Mouse (Mus musculus): Measurements from ENCODE around the gene Actn1.
A peak's percentile ranks its signal among the peaks of the same experiment; 100 is the strongest.

The Actn1 gene

GRCm38 (mm10) chr12:80259216-80260055, 735 bp downstream of the Actn1 start:
- peak; percentile 55 to 59 for DNase-seq

GRCm38 (mm10) chr12:80258520-80259215, 1.5 kb downstream of the Actn1 start:
- DNase-seq: no peak

GRCm38 (mm10) chr12:80251978-80252377, 8.2 kb downstream of the Actn1 start:
- DNase-seq: no peak

- no peak for DNase-seq
Observed at GRCm38 (mm10) chr12:80251554-80251953, 8.6 kb downstream of the Actn1 start.

- no peak for DNase-seq
Observed at GRCm38 (mm10) chr12:80249539-80249938, 10.6 kb downstream of the Actn1 start.

GRCm38 (mm10) chr12:80247067-80247466, 13.1 kb downstream of the Actn1 start:
- no peak for DNase-seq

GRCm38 (mm10) chr12:80246505-80246904, 13.7 kb downstream of the Actn1 start:
- DNase-seq: no peak

GRCm38 (mm10) chr12:80244755-80245154, 15.4 kb downstream of the Actn1 start:
- no peak for DNase-seq

GRCm38 (mm10) chr12:80244127-80244526, 16.0 kb downstream of the Actn1 start:
- DNase-seq: no peak

GRCm38 (mm10) chr12:80243335-80243734, 16.8 kb downstream of the Actn1 start:
- DNase-seq: no peak

- no peak for DNase-seq
Observed at GRCm38 (mm10) chr12:80239445-80239844, 20.7 kb downstream of the Actn1 start.

- DNase-seq: no peak
Observed at GRCm38 (mm10) chr12:80238523-80238922, 21.6 kb downstream of the Actn1 start.

GRCm38 (mm10) chr12:80235295-80235694, 24.9 kb downstream of the Actn1 start:
- no peak for DNase-seq

- DNase-seq: no peak
Observed at GRCm38 (mm10) chr12:80234226-80234625, 25.9 kb downstream of the Actn1 start.

- DNase-seq: no peak
Observed at GRCm38 (mm10) chr12:80232840-80233218, 27.3 kb downstream of the Actn1 start.

GRCm38 (mm10) chr12:80232076-80232839, 27.9 kb downstream of the Actn1 start:
- DNase-seq: no peak

GRCm38 (mm10) chr12:80231317-80231716, 28.9 kb downstream of the Actn1 start:
- DNase-seq: no peak

GRCm38 (mm10) chr12:80230854-80231253, 29.3 kb downstream of the Actn1 start:
- no peak for DNase-seq

- DNase-seq: peak; percentile 88 to 89
Observed at GRCm38 (mm10) chr12:80230111-80230700, 30.0 kb downstream of the Actn1 start.

GRCm38 (mm10) chr12:80229010-80229800, 31.0 kb downstream of the Actn1 start:
- DNase-seq: no peak

GRCm38 (mm10) chr12:80228356-80228755, 31.8 kb downstream of the Actn1 start:
- no peak for DNase-seq

GRCm38 (mm10) chr12:80227835-80228234, 32.3 kb downstream of the Actn1 start:
- DNase-seq: no peak
